Mouse (Mus musculus): ENCODE data around the gene Cobl.

Gene Cobl

GRCm38 (mm10) chr11:12208574-12208973 is 256.2 kb downstream of the Cobl start:
- DNase-seq = no peak

GRCm38 (mm10) chr11:12205201-12206161 is 259.3 kb downstream of the Cobl start:
- no peak for DNase-seq

GRCm38 (mm10) chr11:12199441-12199840 is 265.3 kb downstream of the Cobl start:
- no peak for DNase-seq

GRCm38 (mm10) chr11:12198700-12199349 is 265.9 kb downstream of the Cobl start:
- DNase-seq = no peak

- no peak for DNase-seq
Measured at GRCm38 (mm10) chr11:12198017-12198416, 266.7 kb downstream of the Cobl start.

GRCm38 (mm10) chr11:12197542-12197941 is 267.2 kb downstream of the Cobl start:
- no peak for DNase-seq

GRCm38 (mm10) chr11:12195390-12195789 is 269.4 kb downstream of the Cobl start:
- no peak for DNase-seq

- DNase-seq = no peak
Measured at GRCm38 (mm10) chr11:12193369-12193768, 271.4 kb downstream of the Cobl start.

- no peak for DNase-seq
Measured at GRCm38 (mm10) chr11:12191386-12191785, 273.4 kb downstream of the Cobl start.

- DNase-seq = no peak
Measured at GRCm38 (mm10) chr11:12190417-12190816, 274.3 kb downstream of the Cobl start.

All from thymus, postnatal 14 days (tissue).